Mouse (Mus musculus): Measurements from ENCODE around the gene Trpm1. TPM values are rescaled to one million over a fixed set of nuclear protein-coding genes. Genes with fewer than 3 reads are reported as not detected.

The Trpm1 gene
- polyA plus RNA-seq, 1 experiment from 2014 or later, result 0.22 TPM

- Histone ChIP-seq H3K27me3 (ENCODE audit: control insufficient read depth, insufficient read depth, low read length) (no peaks in the 10 kb centered on the region), H3K27ac (ENCODE audit: low read length) (no peak overlapping the region), H3K36me3 (ENCODE audit: control insufficient read depth, insufficient read depth, low read length) (no peaks in the 10 kb centered on the region), H3K9ac (ENCODE audit: low read length) (no peak overlapping the region), H3K4me2 (ENCODE audit: low read depth, low read length) (no peak overlapping the region), H3K4me3 (replicated peaks; ENCODE audit: low read length) (no peak overlapping the region), H3K4me1 (ENCODE audit: control insufficient read depth, insufficient read depth, low read length) (no peaks in the 10 kb centered on the region), H3K9me3 (replicated peaks; ENCODE audit: control insufficient read depth, low read length) (no peaks in the 10 kb centered on the region)
- ATAC-seq (ENCODE audit: insufficient read depth, low FRiP score), result no peak
- 77% methylated on average over 3 of the region's 3 CpGs for WGBS
Measured at GRCm38 (mm10) chr7:64279548-64279947, 125.9 kb downstream of the Trpm1 start.

DNA sequence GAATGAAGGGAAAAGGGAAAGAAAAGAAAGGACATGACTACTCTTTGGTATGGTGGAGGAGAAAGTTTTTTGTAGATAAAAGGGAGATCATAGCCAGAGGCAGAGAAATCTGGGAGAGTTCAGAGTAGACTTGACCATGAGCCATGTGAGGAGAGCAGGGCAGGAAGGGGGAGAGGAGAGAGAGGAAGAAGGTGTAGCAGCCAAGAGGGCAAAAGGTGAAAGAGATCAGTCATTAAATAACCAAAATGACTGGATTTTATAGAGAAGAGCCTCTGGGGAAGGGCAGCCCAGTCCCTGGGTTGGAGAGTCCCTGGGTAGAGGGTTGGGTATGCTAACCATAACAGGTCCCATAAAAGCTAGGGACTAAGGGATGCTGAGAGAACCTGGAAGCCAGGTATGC is 132.9 kb downstream of the Trpm1 start:
- no peaks in the 10 kb centered on the region for H3K9me3 ChIP-seq (replicated peaks; ENCODE audit: control insufficient read depth, low read length)
- no peaks in the 10 kb centered on the region for H3K27me3 ChIP-seq (ENCODE audit: control insufficient read depth, insufficient read depth, low read length)
- H3K4me3 ChIP-seq (replicated peaks; ENCODE audit: low read length), result peak overlapping the region; percentile 93
- H3K27ac ChIP-seq (ENCODE audit: low read length), result no peak overlapping the region
- peak overlapping the region; percentile 75 for H3K4me2 ChIP-seq (ENCODE audit: low read depth, low read length)
- 0 out of 2 replicates have a peak, but pooled peaks cover 8% of the 10 kb centered on the region for H3K4me1 ChIP-seq (ENCODE audit: control insufficient read depth, insufficient read depth, low read length)
- no peaks in the 10 kb centered on the region for H3K36me3 ChIP-seq (ENCODE audit: control insufficient read depth, insufficient read depth, low read length)
- no peak for ATAC-seq (ENCODE audit: insufficient read depth, low FRiP score)
- H3K9ac ChIP-seq (ENCODE audit: low read length), result peak overlapping the region; percentile 92; the same call in 1 of the 2 replicates

- Histone ChIP-seq H3K27me3 (ENCODE audit: control insufficient read depth, insufficient read depth, low read length) (no peaks in the 10 kb centered on the region), H3K9me3 (replicated peaks; ENCODE audit: control insufficient read depth, low read length) (no peaks in the 10 kb centered on the region), H3K4me1 (ENCODE audit: control insufficient read depth, insufficient read depth, low read length) (0 out of 2 replicates have a peak, but pooled peaks cover 8% of the 10 kb centered on the region), H3K36me3 (ENCODE audit: control insufficient read depth, insufficient read depth, low read length) (no peaks in the 10 kb centered on the region), H3K27ac (ENCODE audit: low read length) (peak within 1 kb of the TSS; percentile 89), H3K4me2 (ENCODE audit: low read depth, low read length) (peak within 1 kb of the TSS; percentile 75), H3K4me3 (replicated peaks; ENCODE audit: low read length) (peak within 1 kb of the TSS; percentile 93), H3K9ac (ENCODE audit: low read length) (peak within 1 kb of the TSS; percentile 92)
- WGBS, result under 1% methylated on average over 77 of the region's 77 CpGs
- peak; percentile 98 for ATAC-seq (ENCODE audit: insufficient read depth, low FRiP score)
Measured at GRCm38 (mm10) chr7:64287414-64288091, 133.9 kb downstream of the Trpm1 start, which contains the start of gene Mtmr10. Mtmr10 (plus strand) TSS chr7:64287653.

GRCm38 (mm10) chr7:64289416-64289815 is 135.8 kb downstream of the Trpm1 start:
- ATAC-seq (ENCODE audit: insufficient read depth, low FRiP score), result no peak
- Histone ChIP-seq H3K27me3 (ENCODE audit: control insufficient read depth, insufficient read depth, low read length) (no peaks in the 10 kb centered on the region), H3K36me3 (ENCODE audit: control insufficient read depth, insufficient read depth, low read length) (no peaks in the 10 kb centered on the region), H3K4me3 (replicated peaks; ENCODE audit: low read length) (no peak overlapping the region), H3K4me2 (ENCODE audit: low read depth, low read length) (no peak overlapping the region), H3K9ac (ENCODE audit: low read length) (no peak overlapping the region), H3K4me1 (ENCODE audit: control insufficient read depth, insufficient read depth, low read length) (0 out of 2 replicates have a peak, but pooled peaks cover 8% of the 10 kb centered on the region), H3K27ac (ENCODE audit: low read length) (no peak overlapping the region), H3K9me3 (replicated peaks; ENCODE audit: control insufficient read depth, low read length) (no peaks in the 10 kb centered on the region)
- 87% methylated on average over 7 of the region's 7 CpGs for WGBS

DNA sequence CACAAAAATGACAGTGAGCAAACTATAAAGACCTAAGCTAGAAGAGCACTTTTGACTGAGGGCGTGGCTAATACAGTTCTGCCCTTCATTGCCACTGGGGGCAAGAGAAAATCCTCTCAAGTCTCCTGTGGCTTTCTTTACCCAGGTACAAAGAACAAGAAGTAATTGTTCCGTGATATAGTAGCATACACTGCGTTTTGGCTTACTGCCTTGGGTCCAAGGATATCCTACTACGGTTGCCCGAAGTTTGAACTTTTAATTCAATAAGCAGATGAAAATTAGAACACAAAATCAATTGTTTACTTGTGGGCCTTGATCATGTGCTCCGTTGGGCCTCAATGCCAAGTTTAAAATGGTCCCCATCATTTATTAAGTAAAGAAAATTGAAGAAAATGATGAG is 136.8 kb downstream of the Trpm1 start:
- Histone ChIP-seq H3K9me3 (replicated peaks; ENCODE audit: control insufficient read depth, low read length) (no peaks in the 10 kb centered on the region), H3K27me3 (ENCODE audit: control insufficient read depth, insufficient read depth, low read length) (no peaks in the 10 kb centered on the region), H3K4me1 (ENCODE audit: control insufficient read depth, insufficient read depth, low read length) (0 out of 2 replicates have a peak, but pooled peaks cover 8% of the 10 kb centered on the region), H3K4me3 (replicated peaks; ENCODE audit: low read length) (no peak overlapping the region), H3K36me3 (ENCODE audit: control insufficient read depth, insufficient read depth, low read length) (no peaks in the 10 kb centered on the region), H3K4me2 (ENCODE audit: low read depth, low read length) (no peak overlapping the region), H3K27ac (ENCODE audit: low read length) (no peak overlapping the region), H3K9ac (ENCODE audit: low read length) (no peak overlapping the region)
- no peak for ATAC-seq (ENCODE audit: insufficient read depth, low FRiP score)
- WGBS, result 85% methylated on average over 6 of the region's 6 CpGs

DNA sequence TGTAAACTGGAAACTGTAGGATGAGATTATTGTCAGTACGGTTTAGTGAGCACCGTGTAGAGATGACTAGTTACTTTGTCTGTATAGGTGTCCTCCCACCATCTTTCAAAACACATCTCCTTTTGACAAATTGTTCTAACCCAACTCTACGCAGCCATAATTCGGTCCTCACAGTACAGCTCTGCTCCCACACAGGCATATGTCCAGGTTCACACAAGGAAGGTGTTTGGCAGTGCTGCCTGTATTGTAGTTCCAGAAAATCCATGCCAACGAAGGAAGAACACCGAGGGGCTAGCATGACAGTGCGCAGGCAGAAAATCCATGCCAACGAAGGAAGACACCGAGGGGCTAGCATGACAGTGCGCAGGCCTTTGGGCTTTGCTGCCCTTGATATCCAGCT is 138.1 kb downstream of the Trpm1 start:
- H3K9ac ChIP-seq (ENCODE audit: low read length), result no peak overlapping the region
- no peak overlapping the region for H3K4me2 ChIP-seq (ENCODE audit: low read depth, low read length)
- H3K27me3 ChIP-seq (ENCODE audit: control insufficient read depth, insufficient read depth, low read length), result no peaks in the 10 kb centered on the region
- no peak for ATAC-seq (ENCODE audit: insufficient read depth, low FRiP score)
- no peaks in the 10 kb centered on the region for H3K9me3 ChIP-seq (replicated peaks; ENCODE audit: control insufficient read depth, low read length)
- H3K36me3 ChIP-seq (ENCODE audit: control insufficient read depth, insufficient read depth, low read length), result no peaks in the 10 kb centered on the region
- 92% methylated on average over 10 of the region's 10 CpGs for WGBS
- H3K4me1 ChIP-seq (ENCODE audit: control insufficient read depth, insufficient read depth, low read length), result peaks cover 13% of the 10 kb centered on the region; the same call in 1 of the 2 replicates
- H3K27ac ChIP-seq (ENCODE audit: low read length), result no peak overlapping the region
- H3K4me3 ChIP-seq (replicated peaks; ENCODE audit: low read length), result no peak overlapping the region

GRCm38 (mm10) chr7:64296286-64297010 is 142.8 kb downstream of the Trpm1 start:
- no peak for ATAC-seq (ENCODE audit: insufficient read depth, low FRiP score)

GRCm38 (mm10) chr7:64310241-64310640 is 156.6 kb downstream of the Trpm1 start:
- Histone ChIP-seq H3K36me3 (ENCODE audit: control insufficient read depth, insufficient read depth, low read length) (no peaks in the 10 kb centered on the region), H3K27ac (ENCODE audit: low read length) (no peak overlapping the region), H3K9ac (ENCODE audit: low read length) (no peak overlapping the region), H3K27me3 (ENCODE audit: control insufficient read depth, insufficient read depth, low read length) (no peaks in the 10 kb centered on the region), H3K4me2 (ENCODE audit: low read depth, low read length) (no peak overlapping the region), H3K4me1 (ENCODE audit: control insufficient read depth, insufficient read depth, low read length) (no peaks in the 10 kb centered on the region), H3K9me3 (replicated peaks; ENCODE audit: control insufficient read depth, low read length) (no peaks in the 10 kb centered on the region), H3K4me3 (replicated peaks; ENCODE audit: low read length) (no peak overlapping the region)
- no peak for ATAC-seq (ENCODE audit: insufficient read depth, low FRiP score)
- WGBS, result 80% methylated on average over 7 of the region's 7 CpGs

More at GRCm38 (mm10) chr7:64296286-64297010, 142.8 kb downstream of the Trpm1 start:
- Histone ChIP-seq H3K9ac (ENCODE audit: low read length) (no peak overlapping the region), H3K4me1 (ENCODE audit: control insufficient read depth, insufficient read depth, low read length) (peaks cover 5% of the 10 kb centered on the region; the same call in 1 of the 2 replicates), H3K36me3 (ENCODE audit: control insufficient read depth, insufficient read depth, low read length) (peaks cover 2% of the 10 kb centered on the region; the same call in 1 of the 2 replicates), H3K27ac (ENCODE audit: low read length) (no peak overlapping the region), H3K4me3 (replicated peaks; ENCODE audit: low read length) (no peak overlapping the region), H3K27me3 (ENCODE audit: control insufficient read depth, insufficient read depth, low read length) (no peaks in the 10 kb centered on the region), H3K4me2 (ENCODE audit: low read depth, low read length) (no peak overlapping the region), H3K9me3 (replicated peaks; ENCODE audit: control insufficient read depth, low read length) (no peaks in the 10 kb centered on the region)
- 40% methylated on average over 5 of the region's 5 CpGs for WGBS

DNA sequence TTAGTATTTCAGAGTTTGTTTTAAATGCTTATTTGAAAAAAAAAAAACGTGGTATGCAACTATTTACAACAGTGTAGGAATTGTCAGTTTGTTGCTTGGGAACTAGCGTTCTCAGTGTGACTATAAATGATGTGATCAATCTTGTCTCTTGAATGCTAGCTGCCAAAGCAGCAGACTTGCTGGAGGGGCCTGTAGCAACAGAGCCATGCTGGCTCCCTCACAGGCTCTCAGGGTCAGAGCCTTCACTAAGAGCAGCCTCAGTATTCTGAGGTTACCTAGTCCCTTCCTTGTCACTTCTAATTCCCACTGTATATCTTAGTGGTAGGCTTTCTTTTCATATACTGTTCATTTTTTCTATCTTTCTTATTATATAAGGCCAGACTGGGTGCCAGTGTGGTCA is 157.1 kb downstream of the Trpm1 start:
- Histone ChIP-seq H3K9ac (ENCODE audit: low read length) (no peak overlapping the region), H3K27me3 (ENCODE audit: control insufficient read depth, insufficient read depth, low read length) (no peaks in the 10 kb centered on the region), H3K36me3 (ENCODE audit: control insufficient read depth, insufficient read depth, low read length) (no peaks in the 10 kb centered on the region; the same call in 1 of the 2 replicates), H3K4me3 (replicated peaks; ENCODE audit: low read length) (no peak overlapping the region), H3K4me2 (ENCODE audit: low read depth, low read length) (no peak overlapping the region), H3K4me1 (ENCODE audit: control insufficient read depth, insufficient read depth, low read length) (no peaks in the 10 kb centered on the region), H3K9me3 (replicated peaks; ENCODE audit: control insufficient read depth, low read length) (no peaks in the 10 kb centered on the region), H3K27ac (ENCODE audit: low read length) (no peak overlapping the region)
- ATAC-seq (ENCODE audit: insufficient read depth, low FRiP score), result no peak
- WGBS, result 52% methylated on average over 2 of the region's 2 CpGs
